Mouse (Mus musculus) kidney, embryonic 16.5 days (tissue): ENCODE measurements at regions not wholly inside any gene's neighbourhood (a gene's known extent, or its start where the extent isn't known, plus 50 kb on each side); places are given as distances from the start of the nearest gene placed in this dataset.
A peak's percentile ranks its signal among the peaks of the same experiment; 100 is the strongest.

Experiments
- ATAC-seq: fragments of 200-750 bp; cut with Nextera tagmentation; 2 replicates; pipeline ENCODE4 v1.8.0; 2017; ENCODE audit warnings: moderate TSS enrichment; ENCODE audit not compliant: low FRiP score, low TSS enrichment
- H3K27ac ChIP-seq: fragments of 300-500 bp; sonication (generic); 2 replicates; pipeline ENCODE4 v1.5.1; 2014; ENCODE audit warnings: low read length
- H3K27me3 ChIP-seq: fragments of 300-500 bp; sonication (generic); 2 replicates; pipeline ENCODE4 v1.6.1; 2014; ENCODE audit warnings: low read length, control low read depth, mixed read lengths; ENCODE audit not compliant: insufficient read depth
- H3K36me3 ChIP-seq: fragments of 300-500 bp; sonication (generic); 2 replicates; pipeline ENCODE4 v1.6.1; 2014; ENCODE audit warnings: low read length, control low read depth, mixed read lengths; ENCODE audit not compliant: insufficient read depth
- H3K4me1 ChIP-seq: fragments of 300-500 bp; sonication (generic); 2 replicates; pipeline ENCODE4 v1.6.1; 2014; ENCODE audit warnings: low read length, control low read depth, mixed read lengths; ENCODE audit not compliant: insufficient read depth
- H3K4me2 ChIP-seq: fragments of 300-500 bp; sonication (generic); replicated peaks from 2 replicates; pipeline ENCODE4 v1.6.1; 2014; ENCODE audit warnings: low read depth, low read length
- H3K4me3 ChIP-seq: fragments of 300-500 bp; sonication (generic); 2 replicates; pipeline ENCODE4 v1.5.1; 2014; ENCODE audit warnings: mild to moderate bottlenecking, low read length
- H3K9ac ChIP-seq: fragments of 300-500 bp; sonication (generic); replicated peaks from 2 replicates; pipeline ENCODE4 v1.6.1; 2014; ENCODE audit warnings: low read length
- H3K9me3 ChIP-seq: fragments of 300-500 bp; sonication (generic); 2 replicates; pipeline ENCODE4 v1.6.1; 2016; ENCODE audit warnings: low read length, control low read depth
- WGBS: fragments of 180-500 bp; shearing (Covaris S2); extraction: QIAGEN DNeasy Blood & Tissue Kit; methylation state at CpG from one replicate; pipeline ENCODE4 v1.1.7; 2014; 5-methylcytosine and 5-hydroxymethylcytosine counted together

GRCm38 (mm10) chr10:92625781-92626180 lies 96.4 kb downstream of the Nedd1 start:
- no peak overlapping the region for H3K9ac ChIP-seq
- no peak for ATAC-seq
- no peak overlapping the region for H3K4me2 ChIP-seq
- no peaks in the 10 kb centered on the region for H3K9me3 ChIP-seq
- no peak overlapping the region for H3K27ac ChIP-seq
- H3K4me3 ChIP-seq: no peak overlapping the region
- no peaks in the 10 kb centered on the region for H3K27me3 ChIP-seq
- no peaks in the 10 kb centered on the region for H3K4me1 ChIP-seq
- 87% methylated on average over 7 of the region's 7 CpGs for WGBS
- no peaks in the 10 kb centered on the region for H3K36me3 ChIP-seq

GRCm38 (mm10) chr10:92615684-92616379 lies 106.4 kb downstream of the Nedd1 start:
- no peak for ATAC-seq
- no peak overlapping the region for H3K4me3 ChIP-seq
- H3K27me3 ChIP-seq: no peaks in the 10 kb centered on the region
- no peak overlapping the region for H3K9ac ChIP-seq
- H3K4me2 ChIP-seq: no peak overlapping the region
- H3K4me1 ChIP-seq: no peaks in the 10 kb centered on the region
- WGBS: 81% methylated on average over 5 of the region's 5 CpGs
- H3K27ac ChIP-seq: no peak overlapping the region
- H3K36me3 ChIP-seq: no peaks in the 10 kb centered on the region
- H3K9me3 ChIP-seq: no peaks in the 10 kb centered on the region

- ATAC-seq: no peak
- Histone ChIP-seq H3K9me3 (no peaks in the 10 kb centered on the region), H3K9ac (no peak overlapping the region), H3K4me1 (no peaks in the 10 kb centered on the region), H3K4me2 (no peak overlapping the region), H3K4me3 (no peak overlapping the region), H3K27ac (no peak overlapping the region), H3K36me3 (no peaks in the 10 kb centered on the region), H3K27me3 (no peaks in the 10 kb centered on the region)
- WGBS: 80% methylated on average over 6 of the region's 6 CpGs
Observed at GRCm38 (mm10) chr10:92614341-92614740, 107.9 kb downstream of the Nedd1 start.

- Histone ChIP-seq H3K9me3 (no peaks in the 10 kb centered on the region), H3K4me3 (no peak overlapping the region), H3K9ac (no peak overlapping the region), H3K27ac (no peak overlapping the region), H3K27me3 (no peaks in the 10 kb centered on the region), H3K4me2 (no peak overlapping the region), H3K36me3 (no peaks in the 10 kb centered on the region), H3K4me1 (no peaks in the 10 kb centered on the region)
- WGBS: 86% methylated on average over 3 of the region's 3 CpGs
- no peak for ATAC-seq
Observed at GRCm38 (mm10) chr10:92611060-92611459, 111.2 kb downstream of the Nedd1 start.

GRCm38 (mm10) chr10:92606761-92607160 lies 115.5 kb downstream of the Nedd1 start:
- ATAC-seq: no peak
- WGBS: 67% methylated on average over 4 of the region's 4 CpGs
- H3K36me3 ChIP-seq: no peaks in the 10 kb centered on the region

GRCm38 (mm10) chr10:92605646-92606045 lies 116.6 kb downstream of the Nedd1 start:
- Histone ChIP-seq H3K4me1 (no peaks in the 10 kb centered on the region), H3K27ac (no peak overlapping the region), H3K4me2 (no peak overlapping the region), H3K9me3 (no peaks in the 10 kb centered on the region), H3K36me3 (no peaks in the 10 kb centered on the region), H3K4me3 (no peak overlapping the region), H3K27me3 (no peaks in the 10 kb centered on the region), H3K9ac (no peak overlapping the region)
- no peak for ATAC-seq
- WGBS: 56% methylated on average over 3 of the region's 3 CpGs

More at GRCm38 (mm10) chr10:92606761-92607160, 115.5 kb downstream of the Nedd1 start:
- Histone ChIP-seq H3K4me1 (no peaks in the 10 kb centered on the region), H3K9ac (no peak overlapping the region), H3K4me3 (no peak overlapping the region), H3K27me3 (no peaks in the 10 kb centered on the region), H3K4me2 (no peak overlapping the region), H3K27ac (no peak overlapping the region), H3K9me3 (no peaks in the 10 kb centered on the region)

- Histone ChIP-seq H3K27ac (no peak overlapping the region), H3K27me3 (no peaks in the 10 kb centered on the region), H3K9ac (no peak overlapping the region), H3K4me1 (peaks cover 12% of the 10 kb centered on the region; the same call in 1 of the 2 replicates), H3K36me3 (no peaks in the 10 kb centered on the region), H3K9me3 (no peaks in the 10 kb centered on the region), H3K4me3 (no peak overlapping the region), H3K4me2 (no peak overlapping the region)
- no peak for ATAC-seq
- WGBS: 61% methylated on average over 4 of the region's 4 CpGs
Observed at GRCm38 (mm10) chr10:92600116-92600515, 122.1 kb downstream of the Nedd1 start.

- Histone ChIP-seq H3K27me3 (no peaks in the 10 kb centered on the region), H3K9me3 (no peaks in the 10 kb centered on the region), H3K36me3 (no peaks in the 10 kb centered on the region), H3K4me2 (no peak overlapping the region), H3K27ac (peak overlapping the region; percentile 32; the same call in 1 of the 2 replicates), H3K9ac (no peak overlapping the region), H3K4me3 (no peak overlapping the region), H3K4me1 (peaks cover 18% of the 10 kb centered on the region; the same call in 1 of the 2 replicates)
- WGBS: 1% methylated on average over 6 of the region's 6 CpGs
- ATAC-seq: peak; percentile 90
Observed at GRCm38 (mm10) chr10:92595496-92596355, 126.5 kb downstream of the Nedd1 start.

GRCm38 (mm10) chr10:92593947-92594460 lies 128.2 kb downstream of the Nedd1 start:
- WGBS: 42% methylated on average over 7 of the region's 7 CpGs
- Histone ChIP-seq H3K9me3 (no peaks in the 10 kb centered on the region), H3K4me3 (no peak overlapping the region), H3K4me2 (no peak overlapping the region), H3K9ac (no peak overlapping the region), H3K27me3 (no peaks in the 10 kb centered on the region), H3K4me1 (peaks cover 18% of the 10 kb centered on the region; the same call in 1 of the 2 replicates), H3K36me3 (no peaks in the 10 kb centered on the region), H3K27ac (no peak overlapping the region)
- ATAC-seq: no peak

- Histone ChIP-seq H3K4me3 (no peak overlapping the region), H3K27me3 (no peaks in the 10 kb centered on the region), H3K27ac (no peak overlapping the region), H3K4me1 (no peaks in the 10 kb centered on the region), H3K36me3 (no peaks in the 10 kb centered on the region), H3K4me2 (no peak overlapping the region), H3K9me3 (no peaks in the 10 kb centered on the region), H3K9ac (no peak overlapping the region)
- 70% methylated on average over 2 of the region's 2 CpGs for WGBS
- no peak; the same call in 1 of the 2 replicates for ATAC-seq
Observed at GRCm38 (mm10) chr10:92578872-92579271, 143.3 kb downstream of the Nedd1 start.
